Mouse (Mus musculus) hindbrain, postnatal 0 days (tissue): ENCODE measurements around the gene Wwox. TPM values are rescaled to one million over a fixed set of nuclear protein-coding genes. Genes with fewer than 3 reads are reported as not detected.
A peak's percentile ranks its signal among the peaks of the same experiment; 100 is the strongest.

Experiments used
- ATAC-seq: fragments of 200-750 bp; cut with Nextera tagmentation; 2 replicates; pipeline ENCODE4 v1.8.0; 2017; ENCODE audit warnings: mild to moderate bottlenecking, moderate TSS enrichment, moderate library complexity
- DNase-seq: peaks from one replicate; pipeline ENCODE4 v3.0.0-alpha.2; 2015; ENCODE audit warnings: low spot score
- H3K27ac ChIP-seq: fragments of 300-500 bp; sonication (generic); 2 replicates; pipeline ENCODE4 v1.5.1; 2014; ENCODE audit warnings: mild to moderate bottlenecking
- H3K27me3 ChIP-seq: fragments of 300-500 bp; sonication (generic); 2 replicates; pipeline ENCODE4 v1.6.1; 2014; ENCODE audit warnings: low read length, mixed read lengths; ENCODE audit not compliant: insufficient read depth
- H3K36me3 ChIP-seq: fragments of 300-500 bp; sonication (generic); 2 replicates; pipeline ENCODE4 v1.6.1; 2014; ENCODE audit warnings: low read length, mixed read lengths; ENCODE audit not compliant: insufficient read depth
- H3K4me1 ChIP-seq: fragments of 300-500 bp; sonication (generic); 2 replicates; pipeline ENCODE4 v1.6.1; 2014; ENCODE audit warnings: antibody characterized with exemption, low read length, mixed read lengths; ENCODE audit not compliant: insufficient read depth
- H3K4me2 ChIP-seq: fragments of 300-500 bp; sonication (generic); 2 replicates; pipeline ENCODE4 v1.6.1; 2014; ENCODE audit warnings: low read depth, mild to moderate bottlenecking, low read length, moderate library complexity, mixed read lengths
- H3K4me3 ChIP-seq: fragments of 300-500 bp; sonication (generic); 2 replicates; pipeline ENCODE4 v1.5.1; 2014; ENCODE audit warnings: low read length
- H3K9ac ChIP-seq: fragments of 300-500 bp; sonication (generic); replicated peaks from 2 replicates; pipeline ENCODE4 v1.6.1; 2014; ENCODE audit warnings: mild to moderate bottlenecking, low read length, moderate library complexity, mixed read lengths
- H3K9me3 ChIP-seq: fragments of 300-500 bp; sonication (generic); 2 replicates; pipeline ENCODE4 v1.6.1; 2016; ENCODE audit warnings: low read length, mixed read lengths
- CTCF ChIP-seq: IDR thresholded peaks from 2 replicates; pipeline ENCODE4 v1.5.1; 2016; ENCODE audit warnings: antibody characterized with exemption, control low read depth, low read depth
- WGBS: fragments of 180-500 bp; shearing (Covaris S2); extraction: QIAGEN DNeasy Blood & Tissue Kit; methylation state at CpG from one replicate; pipeline ENCODE4 v1.1.7; 2014; 5-methylcytosine and 5-hydroxymethylcytosine counted together
- polyA plus RNA-seq: library from polyadenylated mRNA; unstranded; fragments of >200 nt; fragmentation: Nextera tagmentation; extraction: Ambion mirVana; gene quantifications from 2 replicates; pipeline ENCODE4 v1.2.1, GENCODE M21; 2015
- total RNA-seq: library from RNA; depleted of rRNA; stranded (reverse); fragments of >200 nt; gene quantifications from 2 replicates; pipeline ENCODE4 v1.2.3, GENCODE M21; 2014

Gene Wwox
- total and polyA plus RNA-seq, 2 experiments from 2014 or later, result 17.1 to 19.8 TPM

- TF ChIP-seq CTCF, result no peak
- no peaks in the 10 kb centered on the region for H3K4me1 ChIP-seq
- no peaks in the 10 kb centered on the region for H3K27me3 ChIP-seq
- DNase-seq, result no peak
- 73% methylated on average over 6 of the region's 6 CpGs for WGBS
- no peaks in the 10 kb centered on the region for H3K9me3 ChIP-seq
- no peak for ATAC-seq
- no peaks in the 10 kb centered on the region for H3K36me3 ChIP-seq
- no peak overlapping the region for H3K4me3 ChIP-seq
- no peak overlapping the region for H3K27ac ChIP-seq
- H3K9ac ChIP-seq, result no peak overlapping the region
- H3K4me2 ChIP-seq, result no peak overlapping the region
These were observed 226.1 kb downstream of the Wwox start for GRCm38 (mm10) chr8:114665521-114665920.

GRCm38 (mm10) chr8:114670801-114671200 lies 231.3 kb downstream of the Wwox start:
- H3K27ac ChIP-seq, result no peak overlapping the region
- ATAC-seq, result no peak
- WGBS, result 57% methylated on average over 6 of the region's 6 CpGs

GRCm38 (mm10) chr8:114671237-114671674 lies 231.8 kb downstream of the Wwox start:
- Histone ChIP-seq H3K4me2 (no peak overlapping the region), H3K9me3 (no peaks in the 10 kb centered on the region), H3K27me3 (no peaks in the 10 kb centered on the region), H3K4me1 (no peaks in the 10 kb centered on the region), H3K4me3 (no peak overlapping the region), H3K36me3 (no peaks in the 10 kb centered on the region), H3K27ac (no peak overlapping the region), H3K9ac (no peak overlapping the region)
- DNase-seq (peak; percentile 22), ATAC-seq (no peak)
- 49% methylated on average over 9 of the region's 9 CpGs for WGBS
- TF ChIP-seq CTCF, result no peak

More at GRCm38 (mm10) chr8:114670801-114671200, 231.3 kb downstream of the Wwox start:
- Histone ChIP-seq H3K9me3 (no peaks in the 10 kb centered on the region), H3K4me1 (no peaks in the 10 kb centered on the region), H3K4me2 (no peak overlapping the region), H3K36me3 (no peaks in the 10 kb centered on the region), H3K27me3 (no peaks in the 10 kb centered on the region), H3K9ac (no peak overlapping the region), H3K4me3 (no peak overlapping the region)
- DNase-seq, result no peak
- no peak for TF ChIP-seq CTCF

- Histone ChIP-seq H3K4me2 (no peak overlapping the region), H3K4me1 (no peaks in the 10 kb centered on the region), H3K36me3 (no peaks in the 10 kb centered on the region), H3K27ac (no peak overlapping the region), H3K27me3 (no peaks in the 10 kb centered on the region), H3K9ac (no peak overlapping the region), H3K4me3 (no peak overlapping the region), H3K9me3 (no peaks in the 10 kb centered on the region)
- ATAC-seq (no peak), DNase-seq (no peak)
- no peak for TF ChIP-seq CTCF
- 94% methylated on average over 3 of the region's 3 CpGs for WGBS
These were observed 234.0 kb downstream of the Wwox start for GRCm38 (mm10) chr8:114673416-114673815.

GRCm38 (mm10) chr8:114675151-114675550 lies 235.7 kb downstream of the Wwox start:
- peak; percentile 56 for DNase-seq

GRCm38 (mm10) chr8:114676918-114677317 lies 237.5 kb downstream of the Wwox start:
- no peak for DNase-seq
- H3K36me3 ChIP-seq, result no peaks in the 10 kb centered on the region
- no peaks in the 10 kb centered on the region for H3K4me1 ChIP-seq
- no peak overlapping the region for H3K27ac ChIP-seq
- no peak overlapping the region for H3K4me2 ChIP-seq
- no peak for TF ChIP-seq CTCF
- 88% methylated on average over 2 of the region's 2 CpGs for WGBS
- H3K27me3 ChIP-seq, result no peaks in the 10 kb centered on the region
- no peak overlapping the region for H3K4me3 ChIP-seq
- no peak overlapping the region for H3K9ac ChIP-seq
- H3K9me3 ChIP-seq, result no peaks in the 10 kb centered on the region
- no peak for ATAC-seq

More at GRCm38 (mm10) chr8:114675151-114675550, 235.7 kb downstream of the Wwox start:
- no peaks in the 10 kb centered on the region for H3K36me3 ChIP-seq
- no peaks in the 10 kb centered on the region for H3K4me1 ChIP-seq
- no peak for TF ChIP-seq CTCF
- WGBS, result 74% methylated on average over 7 of the region's 7 CpGs
- H3K9me3 ChIP-seq, result no peaks in the 10 kb centered on the region
- H3K27ac ChIP-seq, result no peak overlapping the region
- H3K27me3 ChIP-seq, result no peaks in the 10 kb centered on the region
- H3K4me3 ChIP-seq, result no peak overlapping the region
- ATAC-seq, result 0 out of 2 replicates have a peak, but pooled peaks have one; percentile 40
- H3K4me2 ChIP-seq, result no peak overlapping the region
- H3K9ac ChIP-seq, result no peak overlapping the region

- Histone ChIP-seq H3K4me3 (no peak overlapping the region), H3K36me3 (no peaks in the 10 kb centered on the region), H3K4me2 (no peak overlapping the region), H3K27me3 (no peaks in the 10 kb centered on the region), H3K9ac (no peak overlapping the region), H3K9me3 (no peaks in the 10 kb centered on the region), H3K27ac (no peak overlapping the region), H3K4me1 (no peaks in the 10 kb centered on the region)
- ATAC-seq (no peak), DNase-seq (no peak)
- 65% methylated on average over 6 of the region's 6 CpGs for WGBS
- no peak for TF ChIP-seq CTCF
These were observed 238.2 kb downstream of the Wwox start for GRCm38 (mm10) chr8:114677551-114678127.
